Comparison of ENCODE assay signal across 28 mouse cellular contexts in the genomic region with DNA sequence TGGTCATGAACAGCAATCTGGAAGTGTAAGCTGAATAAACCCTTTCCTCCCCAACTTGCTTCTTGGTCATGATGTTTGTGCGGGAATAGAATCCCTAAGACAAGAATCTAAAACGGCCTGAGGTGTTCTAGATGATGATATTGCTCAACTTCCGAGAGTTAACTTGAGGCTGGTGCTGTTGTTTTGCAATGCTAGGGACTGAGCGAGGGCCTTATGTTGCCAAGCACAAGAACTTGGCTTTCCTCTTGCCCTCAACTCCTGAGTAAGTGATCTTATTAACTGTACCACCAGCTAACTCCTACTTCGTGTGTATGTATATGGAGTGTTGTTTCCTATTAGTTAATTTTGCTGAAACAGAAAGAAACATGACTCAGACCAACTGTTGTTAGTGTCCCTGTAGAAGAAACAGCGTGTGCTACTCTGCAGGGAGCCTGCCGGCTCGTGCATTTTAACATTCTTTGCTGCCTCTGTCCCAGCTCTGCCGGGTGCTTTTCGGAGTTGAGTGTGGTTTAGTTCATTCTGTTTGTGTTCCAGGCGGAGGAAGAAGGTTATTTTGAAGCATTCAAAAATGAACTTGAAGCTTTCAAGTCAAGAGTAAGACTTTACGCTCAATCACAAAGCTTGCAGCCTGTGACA. TPM values are rescaled to one million over a fixed set of nuclear protein-coding genes. Genes with fewer than 3 reads are reported as not detected.
DNase-seq lines count a peak whose midpoint lies in the region; ATAC-seq lines count a peak whose summit lies in the region.
"Had no signal": no experiment of that assay in that cellular context is flagged by ENCODE, and none has a peak within 500 bp of the region (broad histone marks: within the 10 kb centered on the region; RNA-seq: fewer than 3 reads in every experiment).

No protein-coding gene starts in this region.

- H3K27me3 ChIP-seq in midbrain, embryonic 11.5 days (ENCODE audit: control insufficient read depth, insufficient read depth, low read length) = no peaks in the 10 kb centered on the region
- no peaks in the 10 kb centered on the region for H3K27me3 ChIP-seq in midbrain, embryonic 16.5 days (ENCODE audit: control insufficient read depth, insufficient read depth, low read depth, low read length)
- H3K27me3 ChIP-seq: CH12.LX; forebrain, embryonic 13.5 days; kidney, embryonic 15.5 days; stomach, embryonic 15.5 days had no signal

- H3K4me2 ChIP-seq in midbrain, embryonic 11.5 days = no peak overlapping the region
- H3K4me2 ChIP-seq in midbrain, embryonic 16.5 days (ENCODE audit: low read length) = no peak overlapping the region
- H3K4me2 ChIP-seq: forebrain, embryonic 13.5 days; kidney, embryonic 15.5 days; lung, embryonic 14.5 days; stomach, embryonic 15.5 days had no signal

- no peak overlapping the region for H3K4me3 ChIP-seq in midbrain, embryonic 11.5 days (ENCODE audit: low read depth, low read length)
- H3K4me3 ChIP-seq in midbrain, embryonic 16.5 days (ENCODE audit: low read depth, low read length) = no peak overlapping the region
- H3K4me3 ChIP-seq: erythroblast, embryonic 14.5 days; forebrain, embryonic 13.5 days; hindbrain, embryonic 10.5 days; kidney, embryonic 15.5 days; midbrain, embryonic 10.5 days; stomach, embryonic 15.5 days had no signal

- H3K36me3 ChIP-seq in midbrain, embryonic 11.5 days (ENCODE audit: control insufficient read depth, insufficient read depth, low read length) = peaks cover 2% of the 10 kb centered on the region; the same call in 1 of the 2 replicates
- peaks cover 25% of the 10 kb centered on the region for H3K36me3 ChIP-seq in midbrain, embryonic 16.5 days (ENCODE audit: control insufficient read depth, insufficient read depth, low read length)

- ATAC-seq in midbrain, embryonic 11.5 days (ENCODE audit: low FRiP score) = no peak
- no peak for ATAC-seq in midbrain, embryonic 16.5 days
- ATAC-seq in megakaryocyte progenitor cell, adult 5-6 weeks (replicated peaks; ENCODE audit: poor library complexity) = peak; percentile 52
- no peak for ATAC-seq in cerebellum, adult (ENCODE audit: insufficient number of reproducible peaks, low FRiP score, low TSS enrichment)
- ATAC-seq: forebrain, embryonic 13.5 days; hindbrain, embryonic 16.5 days had no signal

- 88% methylated on average over 12 of the region's 12 CpGs for WGBS in midbrain, embryonic 11.5 days
- 88% methylated on average over 12 of the region's 12 CpGs for WGBS in midbrain, embryonic 16.5 days

- peak; percentile 44 for DNase-seq in layer of hippocampus, adult 9-11 months
- DNase-seq in layer of hippocampus, postnatal 25 days (ENCODE audit: extremely low spot score in 1 of 2, low spot score in 1 of 2) = no peak
- DNase-seq in midbrain, embryonic 11.5 days (ENCODE audit: low spot score, missing footprints) = peak; percentile 31
- DNase-seq in adipocyte (ENCODE audit: low spot score) = peak; percentile 78
- no peak for DNase-seq in ovary, postnatal 14 days (ENCODE audit: low spot score)
- DNase-seq: adrenal gland, postnatal 25 days; cerebellum, adult 2 months; cerebellum, postnatal 14 days; gastrocnemius, postnatal 25 days; heart, postnatal 14 days; kidney, adult 18-20 months; kidney, postnatal 36 days; liver; lung, embryonic 14.5 days; right cerebral cortex, postnatal 25 days had no signal

- H3K9me3 ChIP-seq in midbrain, embryonic 11.5 days (ENCODE audit: control insufficient read depth, low read length) = no peaks in the 10 kb centered on the region
- H3K9me3 ChIP-seq in midbrain, embryonic 16.5 days (replicated peaks; ENCODE audit: control insufficient read depth, low read length, poor library complexity, severe bottlenecking) = no peaks in the 10 kb centered on the region
- H3K9me3 ChIP-seq: forebrain, embryonic 13.5 days; G1E; hindbrain, embryonic 10.5 days; kidney, embryonic 15.5 days; midbrain, embryonic 10.5 days; stomach, embryonic 15.5 days had no signal

- H3K27ac ChIP-seq in midbrain, embryonic 11.5 days (ENCODE audit: low read depth, low read length) = no peak overlapping the region
- no peak overlapping the region for H3K27ac ChIP-seq in midbrain, embryonic 16.5 days (ENCODE audit: low read length)
- H3K27ac ChIP-seq: forebrain, embryonic 13.5 days; hindbrain, embryonic 10.5 days; kidney, embryonic 15.5 days; liver, embryonic 14.5 days; midbrain, embryonic 10.5 days; stomach, embryonic 15.5 days had no signal

- H3K9ac ChIP-seq in midbrain, embryonic 11.5 days (ENCODE audit: low read length) = no peak overlapping the region
- no peak overlapping the region for H3K9ac ChIP-seq in midbrain, embryonic 16.5 days (ENCODE audit: low read depth, low read length)
- H3K9ac ChIP-seq: forebrain, embryonic 13.5 days; kidney, embryonic 15.5 days; liver, embryonic 14.5 days; lung, embryonic 14.5 days; stomach, embryonic 15.5 days had no signal

- H3K4me1 ChIP-seq in midbrain, embryonic 11.5 days (ENCODE audit: control insufficient read depth, insufficient read depth, low read length) = no peaks in the 10 kb centered on the region
- H3K4me1 ChIP-seq in midbrain, embryonic 16.5 days (ENCODE audit: control insufficient read depth, insufficient read depth, low read length) = no peaks in the 10 kb centered on the region
- H3K4me1 ChIP-seq: forebrain, embryonic 13.5 days; hindbrain, embryonic 10.5 days; kidney, embryonic 15.5 days; midbrain, embryonic 10.5 days; stomach, embryonic 15.5 days had no signal

RNA-seq across cellular contexts. Expression of a gene that starts 21.3 kb away (rescaled TPM):
- total RNA-seq in layer of hippocampus, postnatal 25 days (2021) = 100 to 1,000 TPM in 1 of 2 experiments, 10 to 100 TPM in 1; 96.4 to 101 TPM
- polyA plus RNA-seq in midbrain, embryonic 11.5 days (2014; fragmentation: Nextera tagmentation; extraction: Ambion mirVana) = 45.5 and 52.9 TPM in 2 replicates
- polyA plus RNA-seq in midbrain, embryonic 16.5 days (2015; fragmentation: Nextera tagmentation; extraction: Ambion mirVana) = 48.9 and 52.6 TPM in 2 replicates
- total RNA-seq in megakaryocyte progenitor cell, adult 5-6 weeks (2015) = 28.5 and 45.0 TPM in 2 replicates
- 31.0 and 48.1 TPM in 2 replicates for total RNA-seq in megakaryocyte progenitor cell, adult 5-6 weeks (2017)

RNA-seq across cellular contexts. Expression of a gene that starts 36.3 kb away (rescaled TPM):
- 10 to 100 TPM; 52.3 to 54.3 TPM for total RNA-seq in layer of hippocampus, postnatal 25 days (2021)
- polyA plus RNA-seq in midbrain, embryonic 11.5 days (2014; fragmentation: Nextera tagmentation; extraction: Ambion mirVana) = 96.7 and 97.2 TPM in 2 replicates
- 64.3 and 75.1 TPM in 2 replicates for polyA plus RNA-seq in midbrain, embryonic 16.5 days (2015; fragmentation: Nextera tagmentation; extraction: Ambion mirVana)
- total RNA-seq in megakaryocyte progenitor cell, adult 5-6 weeks (2015) = 41.5 and 50.1 TPM in 2 replicates
- 22.3 and 29.4 TPM in 2 replicates for total RNA-seq in megakaryocyte progenitor cell, adult 5-6 weeks (2017)

RNA-seq across cellular contexts. Expression of a gene that starts 43.9 kb away (rescaled TPM):
- 1 to 10 TPM; 5.3 to 6.1 TPM for total RNA-seq in layer of hippocampus, postnatal 25 days (2021)
- polyA plus RNA-seq in midbrain, embryonic 11.5 days (2014; fragmentation: Nextera tagmentation; extraction: Ambion mirVana) = 0.46 and 0.63 TPM in 2 replicates
- 0.78 and 1.4 TPM in 2 replicates for polyA plus RNA-seq in midbrain, embryonic 16.5 days (2015; fragmentation: Nextera tagmentation; extraction: Ambion mirVana)
- total RNA-seq in megakaryocyte progenitor cell, adult 5-6 weeks (2015) = 0.12 TPM in 1 of 2 replicates, not detected in the other
- total RNA-seq in megakaryocyte progenitor cell, adult 5-6 weeks (2017) = 0.21 TPM in 1 of 2 replicates, not detected in the other
- polyA plus RNA-seq: erythroblast, embryonic 14.5 days; G1E had no signal

RNA-seq across cellular contexts. Expression of a gene that starts 47.7 kb away (rescaled TPM):
- total RNA-seq in layer of hippocampus, postnatal 25 days (2021) = 10 to 100 TPM; 52.8 to 54.0 TPM
- polyA plus RNA-seq in midbrain, embryonic 11.5 days (2014; fragmentation: Nextera tagmentation; extraction: Ambion mirVana) = 7.3 and 8.8 TPM in 2 replicates
- polyA plus RNA-seq in midbrain, embryonic 16.5 days (2015; fragmentation: Nextera tagmentation; extraction: Ambion mirVana) = 14.8 and 15.2 TPM in 2 replicates
- 11.4 and 13.7 TPM in 2 replicates for total RNA-seq in megakaryocyte progenitor cell, adult 5-6 weeks (2015)
- 5.5 and 5.9 TPM in 2 replicates for total RNA-seq in megakaryocyte progenitor cell, adult 5-6 weeks (2017)

Comparison
In these comparisons a context has a peak if more than half of its experiments do, and no peak if none do; other contexts are left out.
1. DNase-seq: peak in layer of hippocampus, adult 9-11 months (single experiment), midbrain, embryonic 11.5 days (single experiment) and adipocyte (single experiment); none in layer of hippocampus, postnatal 25 days (0 of 2) and ovary, postnatal 14 days (single experiment).
2. RNA of a gene that starts 43.9 kb away (total RNA-seq): 5.3 to 6.1 TPM in layer of hippocampus, postnatal 25 days; 0.12 to 0.21 TPM in megakaryocyte progenitor cell, adult 5-6 weeks; every median in the first group is over 4 times any median in the second.